Mouse (Mus musculus): ENCODE measurements around the gene Atg10. TPM values are rescaled to one million over a fixed set of nuclear protein-coding genes. Genes with fewer than 3 reads are reported as not detected.
"Not testable (repeated sequence)": the region's sequence is repeated elsewhere in the genome, so short reads cannot be mapped to it uniquely, and the experiment has no call there.

Gene Atg10
- polyA plus RNA-seq, 1 experiment from 2014 or later = 15.1 TPM

GRCm38 (mm10) chr13:90939192-90939591, 284.6 kb downstream of the Atg10 start:
- Histone ChIP-seq H3K4me3 (no peak overlapping the region), H3K27ac (no peak overlapping the region), H3K36me3 (no peaks in the 10 kb centered on the region), H3K4me1 (no peaks in the 10 kb centered on the region), H3K9me3 (no peaks in the 10 kb centered on the region), H3K27me3 (ENCODE audit: insufficient read depth, poor library complexity, severe bottlenecking) (no peaks in the 10 kb centered on the region)
- 51% methylated on average over 6 of the region's 6 CpGs for WGBS
- peak; percentile 87 for DNase-seq (ENCODE audit: low spot score)

DNA sequence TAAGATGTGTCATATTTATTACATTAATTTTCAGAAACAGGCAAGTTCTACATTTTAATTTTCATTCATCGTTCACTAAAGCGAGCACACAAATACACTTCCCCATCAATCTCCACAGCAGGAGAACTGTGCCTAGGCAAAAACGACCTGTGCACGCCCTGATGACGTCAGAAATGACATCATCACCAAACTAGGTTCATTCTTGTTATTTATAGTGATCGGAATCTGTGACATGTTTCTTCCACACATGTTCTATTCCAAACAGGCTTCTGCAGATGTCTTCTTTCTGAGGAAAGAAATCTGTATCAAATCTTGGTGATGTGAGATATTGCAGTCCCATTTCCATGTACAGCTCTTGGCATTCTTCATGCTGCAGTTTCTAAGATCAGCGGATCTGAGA, 287.9 kb downstream of the Atg10 start:
- H3K27me3 ChIP-seq (ENCODE audit: insufficient read depth, poor library complexity, severe bottlenecking) = no peaks in the 10 kb centered on the region
- no peak for DNase-seq (ENCODE audit: low spot score)
- WGBS = 89% methylated on average over 7 of the region's 7 CpGs
- no peaks in the 10 kb centered on the region for H3K36me3 ChIP-seq
- H3K4me3 ChIP-seq = no peak overlapping the region
- no peak overlapping the region for H3K27ac ChIP-seq
- H3K4me1 ChIP-seq = no peaks in the 10 kb centered on the region
- no peaks in the 10 kb centered on the region for H3K9me3 ChIP-seq

DNA sequence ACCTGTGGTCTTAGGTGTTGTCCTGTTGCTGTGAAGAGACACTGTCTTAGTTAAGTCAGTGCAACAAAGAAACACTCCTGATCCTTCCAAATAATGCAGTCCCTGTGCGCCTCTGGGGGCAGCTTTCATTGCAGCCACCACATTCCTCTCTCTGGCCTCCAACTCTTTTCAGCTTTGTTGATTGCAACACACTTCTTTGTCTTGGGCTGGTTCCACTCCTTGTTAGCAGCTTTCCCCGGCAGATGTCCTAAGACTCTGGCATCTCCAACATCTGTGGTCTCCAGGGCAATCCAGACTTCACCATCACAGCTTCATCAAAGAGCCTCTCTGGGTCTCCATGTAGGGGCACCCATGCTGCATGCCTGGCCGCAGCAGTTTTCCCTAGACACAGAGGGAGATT, 290.5 kb downstream of the Atg10 start:
- Histone ChIP-seq H3K4me3 (no peak overlapping the region), H3K9me3 (no peaks in the 10 kb centered on the region), H3K27ac (no peak overlapping the region), H3K27me3 (ENCODE audit: insufficient read depth, poor library complexity, severe bottlenecking) (no peaks in the 10 kb centered on the region), H3K36me3 (peaks cover 6% of the 10 kb centered on the region; the same call in 1 of the 2 replicates), H3K4me1 (no peaks in the 10 kb centered on the region)
- WGBS = 67% methylated on average over 3 of the region's 3 CpGs
- DNase-seq (ENCODE audit: low spot score) = no peak

DNA sequence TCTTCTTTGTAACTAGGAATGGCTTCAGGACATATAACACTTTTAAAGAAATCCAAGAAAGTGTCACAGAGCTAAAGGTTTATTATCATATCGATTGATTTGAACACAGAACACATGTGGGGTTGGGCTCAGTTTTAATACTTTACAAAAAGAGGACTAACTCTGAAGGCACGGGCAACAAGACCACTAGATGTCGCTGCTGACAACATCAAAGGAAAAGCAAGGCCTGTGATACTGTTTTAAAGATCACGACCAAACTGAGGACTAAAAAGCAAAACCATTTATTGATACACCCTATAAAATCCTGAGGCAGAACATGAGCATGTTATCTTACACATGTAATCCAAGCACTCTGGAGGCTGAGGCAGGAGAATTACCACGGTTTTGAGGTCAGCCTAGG, 293.9 kb downstream of the Atg10 start:
- WGBS = 22% methylated on average over 5 of the region's 5 CpGs
- Histone ChIP-seq H3K9me3 (no peaks in the 10 kb centered on the region), H3K4me3 (no peak overlapping the region), H3K27me3 (ENCODE audit: insufficient read depth, poor library complexity, severe bottlenecking) (no peaks in the 10 kb centered on the region), H3K27ac (no peak overlapping the region), H3K36me3 (peaks cover 39% of the 10 kb centered on the region), H3K4me1 (no peaks in the 10 kb centered on the region)
- DNase-seq (ENCODE audit: low spot score) = no peak

DNA sequence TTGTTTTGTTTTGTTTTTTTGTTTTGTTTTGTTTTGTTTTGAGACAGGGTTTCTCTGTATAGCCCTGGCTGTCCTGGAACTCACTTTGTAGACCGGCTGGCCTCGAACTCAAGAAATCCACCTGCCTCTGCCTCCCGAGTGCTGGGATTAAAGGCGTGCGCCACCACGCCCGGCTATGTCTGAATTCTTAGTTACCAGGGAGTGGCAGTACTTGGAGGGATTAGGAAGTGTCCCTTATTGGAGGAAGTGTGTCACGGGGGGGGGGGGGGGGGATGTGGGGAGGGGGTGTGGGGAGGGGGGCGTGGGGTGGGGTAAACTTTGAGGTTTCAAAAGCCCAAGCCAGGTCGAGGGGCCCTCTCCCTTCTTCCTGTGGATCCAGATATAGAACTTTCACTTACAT, 295.5 kb downstream of the Atg10 start:
- not testable (repeated sequence) for H3K27ac ChIP-seq; H3K4me1 ChIP-seq; H3K4me3 ChIP-seq; H3K27me3 ChIP-seq (ENCODE audit: insufficient read depth, poor library complexity, severe bottlenecking); DNase-seq (ENCODE audit: low spot score); H3K9me3 ChIP-seq
- H3K36me3 ChIP-seq = peaks cover 41% of the 10 kb centered on the region
- WGBS = 96% methylated on average over 8 of the region's 10 CpGs

DNA sequence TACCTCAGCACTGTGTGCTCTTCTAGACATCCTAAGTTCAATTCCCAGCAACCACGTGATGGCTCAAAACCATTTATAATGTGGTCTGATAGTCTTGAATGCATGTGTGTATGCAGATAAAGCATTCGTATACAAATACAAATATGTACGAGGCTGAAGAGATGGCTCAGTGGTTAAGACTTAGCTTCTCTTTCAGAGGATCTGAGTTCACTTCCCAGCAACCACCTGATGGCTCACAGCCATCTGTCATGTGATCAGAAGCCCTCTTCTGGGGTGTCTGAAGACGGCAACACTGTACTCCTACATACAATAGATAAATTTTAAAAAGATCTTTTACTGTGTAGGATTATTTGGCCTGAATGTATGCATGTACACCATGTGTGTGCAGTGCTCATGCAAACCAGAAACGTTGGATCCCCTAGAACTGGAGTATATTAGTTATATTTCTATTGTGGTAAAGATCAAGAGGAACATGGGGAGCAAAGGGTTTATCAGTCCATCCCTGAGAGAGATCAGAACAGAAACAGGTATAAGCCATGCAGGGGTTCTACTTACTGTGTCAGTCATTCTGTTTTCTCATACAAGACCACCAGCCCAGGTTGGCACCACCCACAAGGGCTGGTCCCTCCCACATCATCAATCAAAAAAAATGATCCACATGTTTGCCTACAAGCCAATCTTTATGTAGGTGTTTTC, 296.7 kb downstream of the Atg10 start:
- no peak for DNase-seq (ENCODE audit: low spot score)
- Histone ChIP-seq H3K27ac (no peak overlapping the region), H3K4me3 (no peak overlapping the region), H3K27me3 (ENCODE audit: insufficient read depth, poor library complexity, severe bottlenecking) (no peaks in the 10 kb centered on the region), H3K36me3 (peaks cover 41% of the 10 kb centered on the region), H3K9me3 (no peaks in the 10 kb centered on the region), H3K4me1 (no peaks in the 10 kb centered on the region)
- 70% methylated on average over 5 of the region's 5 CpGs for WGBS

DNA sequence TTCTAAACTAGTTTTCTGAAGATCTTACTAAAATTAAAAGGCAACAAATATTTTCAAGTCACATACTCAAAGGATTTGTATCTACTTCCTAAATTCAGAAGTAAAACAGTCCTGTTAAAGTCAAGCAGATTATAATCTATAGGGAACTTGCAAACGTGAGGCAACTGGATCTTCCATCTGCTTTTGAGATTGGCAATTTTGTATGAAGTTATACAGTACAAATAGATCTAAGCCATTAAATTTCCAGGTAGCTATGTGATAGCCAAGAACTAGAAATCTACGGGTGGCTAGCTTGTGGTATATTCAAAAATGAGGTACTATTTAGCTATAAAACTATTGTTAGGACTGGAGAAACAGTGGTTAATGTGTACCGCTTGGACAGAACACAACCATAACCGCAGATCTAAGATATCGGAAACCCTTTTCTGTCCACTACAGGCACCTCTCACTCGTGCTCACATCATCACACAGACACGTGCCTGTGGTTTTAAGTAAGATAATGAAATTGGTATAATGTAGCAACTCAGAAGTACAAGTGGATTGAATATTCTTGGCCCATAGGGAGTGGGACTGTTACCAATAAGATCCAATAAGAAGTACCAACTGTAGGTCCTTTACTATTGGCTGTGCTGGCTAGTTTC, 297.5 kb downstream of the Atg10 start:
- Histone ChIP-seq H3K27ac (no peak overlapping the region), H3K27me3 (ENCODE audit: insufficient read depth, poor library complexity, severe bottlenecking) (no peaks in the 10 kb centered on the region), H3K36me3 (peaks cover 41% of the 10 kb centered on the region), H3K4me1 (no peaks in the 10 kb centered on the region), H3K4me3 (no peak overlapping the region), H3K9me3 (no peaks in the 10 kb centered on the region)
- 77% methylated on average over 7 of the region's 7 CpGs for WGBS
- DNase-seq (ENCODE audit: low spot score) = no peak

DNA sequence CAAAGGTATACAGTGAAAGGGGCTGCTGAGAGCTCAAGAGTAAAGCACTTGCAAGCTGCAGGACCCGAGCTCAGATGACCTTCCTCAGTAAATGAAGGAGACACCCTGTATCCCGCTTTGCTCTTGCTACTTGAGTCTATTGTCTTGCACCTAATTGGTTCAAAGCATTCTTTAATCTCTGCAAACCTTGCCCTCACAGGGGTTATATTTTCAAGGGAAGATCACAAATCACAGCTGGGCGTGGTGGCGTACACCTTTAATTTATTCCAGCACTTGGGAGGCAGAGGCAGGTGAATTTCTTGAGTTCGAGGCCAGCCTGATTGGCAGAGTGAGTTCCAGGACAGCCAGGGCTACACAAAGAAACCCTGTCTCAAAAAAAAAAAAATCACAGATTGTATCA, 298.6 kb downstream of the Atg10 start:
- H3K4me1 ChIP-seq = no peaks in the 10 kb centered on the region
- DNase-seq (ENCODE audit: low spot score) = no peak
- 93% methylated on average over 5 of the region's 5 CpGs for WGBS
- no peak overlapping the region for H3K27ac ChIP-seq
- H3K27me3 ChIP-seq (ENCODE audit: insufficient read depth, poor library complexity, severe bottlenecking) = no peaks in the 10 kb centered on the region
- H3K9me3 ChIP-seq = no peaks in the 10 kb centered on the region
- H3K36me3 ChIP-seq = peaks cover 41% of the 10 kb centered on the region
- H3K4me3 ChIP-seq = no peak overlapping the region

DNA sequence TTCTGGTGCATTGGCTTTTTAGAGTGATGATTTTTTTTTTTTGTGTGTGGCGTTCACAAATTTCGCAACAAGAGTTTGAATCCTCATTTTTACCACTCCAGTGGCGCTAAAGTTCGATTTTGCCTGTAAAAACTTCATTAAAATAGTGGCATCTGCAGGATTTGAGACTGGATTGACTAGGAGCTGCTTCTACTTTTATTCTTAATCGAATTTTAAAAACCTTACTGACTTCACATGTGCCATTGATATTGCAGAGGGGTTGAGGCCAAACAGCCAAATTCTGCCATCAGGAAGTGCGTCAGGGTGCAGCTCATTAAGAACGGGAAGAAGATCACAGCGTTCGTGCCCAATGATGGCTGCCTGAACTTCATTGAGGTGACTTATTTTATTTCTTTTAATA, 299.7 kb downstream of the Atg10 start:
- Histone ChIP-seq H3K27ac (peak overlapping the region; percentile 98), H3K4me3 (peak overlapping the region; percentile 92), H3K36me3 (peaks cover 41% of the 10 kb centered on the region), H3K9me3 (no peaks in the 10 kb centered on the region), H3K27me3 (ENCODE audit: insufficient read depth, poor library complexity, severe bottlenecking) (no peaks in the 10 kb centered on the region), H3K4me1 (no peaks in the 10 kb centered on the region)
- DNase-seq (ENCODE audit: low spot score) = no peak
- 50% methylated on average over 9 of the region's 9 CpGs for WGBS

DNA sequence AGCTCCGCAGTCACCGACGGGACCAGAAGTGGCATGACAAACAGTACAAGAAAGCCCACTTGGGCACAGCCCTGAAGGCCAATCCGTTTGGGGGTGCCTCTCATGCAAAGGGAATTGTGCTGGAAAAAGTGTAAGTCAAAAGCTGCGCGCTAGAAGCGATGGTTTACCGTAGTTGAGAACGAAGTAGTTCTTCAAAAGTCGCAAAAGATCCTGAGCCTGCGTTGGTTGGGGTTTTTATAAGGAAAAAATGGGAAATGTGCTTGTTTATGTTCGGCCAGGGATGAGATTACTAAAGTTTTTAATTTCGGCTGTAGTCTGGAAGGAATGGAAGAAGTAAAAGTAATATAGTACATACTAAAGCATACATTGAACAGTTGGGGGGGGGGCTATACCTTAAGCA, 300.2 kb downstream of the Atg10 start:
- not testable (repeated sequence) for H3K27me3 ChIP-seq (ENCODE audit: insufficient read depth, poor library complexity, severe bottlenecking); DNase-seq (ENCODE audit: low spot score); H3K9me3 ChIP-seq; H3K4me1 ChIP-seq
- H3K27ac ChIP-seq = peak overlapping the region; percentile 98
- H3K36me3 ChIP-seq = peaks cover 39% of the 10 kb centered on the region
- H3K4me3 ChIP-seq = peak overlapping the region; percentile 92
- WGBS = 2% methylated on average over 13 of the region's 13 CpGs

- peaks cover 33% of the 10 kb centered on the region for H3K36me3 ChIP-seq
- H3K4me3 ChIP-seq = peak within 1 kb of the TSS; percentile 92
- H3K27ac ChIP-seq = peak within 1 kb of the TSS; percentile 98
- no peaks in the 10 kb centered on the region for H3K27me3 ChIP-seq (ENCODE audit: insufficient read depth, poor library complexity, severe bottlenecking)
- peak; percentile 97 for DNase-seq (ENCODE audit: low spot score)
- no peaks in the 10 kb centered on the region for H3K4me1 ChIP-seq
- H3K9me3 ChIP-seq = no peaks in the 10 kb centered on the region
- under 1% methylated on average over 57 of the region's 57 CpGs for WGBS
Measured at GRCm38 (mm10) chr13:90922751-90923612, 300.8 kb downstream of the Atg10 start, which contains the start of gene Rps23. TSS of gene Rps23 (plus strand) at chr13:90922958.

GRCm38 (mm10) chr13:90914721-90915120, 309.0 kb downstream of the Atg10 start:
- Histone ChIP-seq H3K27me3 (ENCODE audit: insufficient read depth, poor library complexity, severe bottlenecking) (no peaks in the 10 kb centered on the region), H3K36me3 (no peaks in the 10 kb centered on the region), H3K4me3 (no peak overlapping the region), H3K4me1 (peaks cover 5% of the 10 kb centered on the region; the same call in 1 of the 2 replicates), H3K9me3 (no peaks in the 10 kb centered on the region), H3K27ac (no peak overlapping the region)
- WGBS = 86% methylated on average over 4 of the region's 4 CpGs
- no peak for DNase-seq (ENCODE audit: low spot score)

DNA sequence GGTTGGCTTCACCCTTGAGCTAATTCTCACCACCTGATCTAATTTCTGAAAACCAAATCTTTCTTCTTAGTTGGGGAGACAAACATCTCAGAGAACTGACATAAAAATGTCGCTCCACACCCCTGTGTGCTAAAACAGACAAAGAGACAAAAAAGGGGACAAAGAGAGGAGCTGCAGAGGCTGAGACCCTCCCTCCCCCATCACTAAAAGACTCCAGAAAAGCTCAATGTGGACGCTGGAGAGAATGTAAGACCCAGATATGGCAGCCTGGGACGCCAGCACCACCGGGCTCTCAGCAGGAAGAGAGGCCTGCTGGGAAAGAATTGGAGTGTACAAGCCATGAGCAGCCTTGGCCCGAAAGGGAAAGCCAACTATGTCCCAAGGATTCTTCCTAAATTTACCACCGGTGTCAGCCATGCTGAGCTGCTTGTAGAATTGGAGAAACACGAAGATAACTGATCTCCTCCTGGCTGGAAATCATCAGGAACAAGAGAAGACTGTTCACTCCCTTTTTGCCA, 310.0 kb downstream of the Atg10 start:
- no peak for DNase-seq (ENCODE audit: low spot score)
- WGBS = 54% methylated on average over 7 of the region's 7 CpGs

More for the DNA sequence above, 310.0 kb downstream of the Atg10 start:
- H3K27ac ChIP-seq = no peak overlapping the region
- no peaks in the 10 kb centered on the region for H3K36me3 ChIP-seq
- H3K27me3 ChIP-seq (ENCODE audit: insufficient read depth, poor library complexity, severe bottlenecking) = no peaks in the 10 kb centered on the region
- no peaks in the 10 kb centered on the region for H3K9me3 ChIP-seq
- H3K4me3 ChIP-seq = no peak overlapping the region
- H3K4me1 ChIP-seq = peaks cover 5% of the 10 kb centered on the region; the same call in 1 of the 2 replicates

All from heart, embryonic 10.5 days (tissue).